Mouse (Mus musculus) natural killer cell, adult 2 months (primary cell): ENCODE results near the gene Olfr684.

Experiments used
- DNase-seq, 2 experiments: peaks; one replicate each; pipeline ENCODE4 v3.0.0; 2022; ENCODE audit warnings: low spot score in 2 of 2

Olfr684 gene

DNA sequence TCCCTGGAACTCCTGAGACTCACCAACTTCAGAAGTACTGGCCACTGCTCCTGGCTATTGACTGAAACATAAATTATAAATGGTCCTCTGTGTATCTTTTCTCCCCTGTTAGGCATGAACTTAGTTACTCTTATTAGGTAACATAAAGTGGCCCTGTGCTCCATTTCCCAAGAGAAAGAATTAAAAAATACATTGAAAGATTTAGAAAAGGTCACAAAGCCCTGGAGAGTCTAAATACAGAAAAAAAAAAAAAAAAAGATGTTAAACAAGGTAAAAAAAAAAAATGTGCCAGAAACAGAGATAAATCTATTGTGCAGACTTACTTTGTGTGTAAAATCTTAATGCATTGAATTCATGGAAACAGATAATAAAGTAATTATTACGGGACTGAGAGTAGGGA, at the start of gene Olfr684:
Gene Olfr684 (minus strand): TSS at position 101 of the 400 bp plus-strand sequence.
- DNase-seq = no peak

GRCm38 (mm10) chr7:105207385-105207784, 43.9 kb upstream of the Olfr684 start, which contains the start of gene Olfr686:
Gene Olfr686, minus strand, starts transcription at chr7:105207485.
- DNase-seq = no peak

- no peak for DNase-seq
Measured at GRCm38 (mm10) chr7:105185912-105186311, 22.5 kb upstream of the Olfr684 start, which contains the start of gene Olfr685. Gene Olfr685, minus strand, starts transcription at chr7:105186012.

GRCm38 (mm10) chr7:105170773-105171172, 7.3 kb upstream of the Olfr684 start:
- DNase-seq = no peak

GRCm38 (mm10) chr7:105146912-105147311, 16.5 kb downstream of the Olfr684 start, which contains the start of gene Olfr683:
Gene Olfr683, minus strand, starts transcription at chr7:105147012.
- DNase-seq = no peak

- DNase-seq = no peak
Measured at GRCm38 (mm10) chr7:105141275-105141674, 22.2 kb downstream of the Olfr684 start.

- no peak for DNase-seq
Measured at GRCm38 (mm10) chr7:105116536-105116935, 46.9 kb downstream of the Olfr684 start, which contains the start of gene Olfr681. Gene Olfr681, plus strand, starts transcription at chr7:105116836.
